Mouse (Mus musculus): ENCODE results near the gene Serpinh1.

Gene Serpinh1
- long read RNA-seq, experiment 1, transcript Serpinh1-201 (5 exons, 2,215 nt): major isoform, 8 of 26 reads
- long read RNA-seq, experiment 1, partial matches to known transcripts: 18 of 26 reads
- long read RNA-seq, experiment 1, other reads (novel, unspliced or antisense): 0 of 26 reads
- long read RNA-seq, experiment 2, transcript Serpinh1-201 (5 exons, 2,215 nt): major isoform, 21 of 35 reads
- long read RNA-seq, experiment 2, partial matches to known transcripts: 0 of 35 reads
- long read RNA-seq, experiment 2, other reads (novel, unspliced or antisense): 13 of 35 reads

GRCm38 (mm10) chr7:99352526-99353400 lies at the start of gene Serpinh1:
Serpinh1 (minus strand) TSS chr7:99353239.
- intact Hi-C loops (cut with DNase I): no loop called here

GRCm38 (mm10) chr7:99402477-99402876 lies 49.4 kb upstream of the Serpinh1 start:
- intact Hi-C loops (cut with DNase I): no loop called here

- intact Hi-C loops (cut with DNase I): no loop called here
Observed at GRCm38 (mm10) chr7:99401373-99401772, 48.3 kb upstream of the Serpinh1 start.

DNA sequence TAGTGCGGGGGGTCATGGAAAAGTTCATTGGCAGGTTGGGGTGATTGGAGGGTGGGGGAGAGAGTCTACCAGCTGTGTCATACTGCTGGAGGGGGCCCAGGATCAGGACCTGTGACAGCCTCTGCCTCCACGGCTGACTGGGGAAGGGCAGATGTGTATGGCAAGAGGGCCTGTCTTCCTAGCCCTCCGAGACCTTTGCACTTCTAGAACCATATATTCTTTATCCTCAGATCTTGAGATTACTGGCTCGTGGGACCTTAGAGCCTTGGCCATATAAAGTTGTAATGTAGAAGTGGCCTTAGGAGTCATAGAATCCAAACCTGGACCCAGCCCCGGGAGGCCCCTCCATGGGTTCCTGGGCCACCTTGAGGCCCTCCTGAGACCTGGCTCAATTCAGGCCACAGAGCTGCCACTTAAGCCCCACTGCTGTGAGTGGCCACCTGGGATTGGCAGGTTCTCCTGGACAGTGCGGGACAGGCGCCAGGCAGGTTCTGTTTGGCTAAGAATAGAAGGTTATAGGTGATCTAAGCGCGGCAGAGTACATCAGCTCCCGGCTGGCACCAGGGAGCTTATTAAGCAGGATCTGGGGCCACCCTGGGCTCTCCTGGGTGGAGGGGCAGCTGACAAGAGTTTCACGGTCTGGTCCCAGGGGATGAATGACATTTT lies 44.1 kb upstream of the Serpinh1 start:
- intact Hi-C loops (cut with DNase I): no loop called here

DNA sequence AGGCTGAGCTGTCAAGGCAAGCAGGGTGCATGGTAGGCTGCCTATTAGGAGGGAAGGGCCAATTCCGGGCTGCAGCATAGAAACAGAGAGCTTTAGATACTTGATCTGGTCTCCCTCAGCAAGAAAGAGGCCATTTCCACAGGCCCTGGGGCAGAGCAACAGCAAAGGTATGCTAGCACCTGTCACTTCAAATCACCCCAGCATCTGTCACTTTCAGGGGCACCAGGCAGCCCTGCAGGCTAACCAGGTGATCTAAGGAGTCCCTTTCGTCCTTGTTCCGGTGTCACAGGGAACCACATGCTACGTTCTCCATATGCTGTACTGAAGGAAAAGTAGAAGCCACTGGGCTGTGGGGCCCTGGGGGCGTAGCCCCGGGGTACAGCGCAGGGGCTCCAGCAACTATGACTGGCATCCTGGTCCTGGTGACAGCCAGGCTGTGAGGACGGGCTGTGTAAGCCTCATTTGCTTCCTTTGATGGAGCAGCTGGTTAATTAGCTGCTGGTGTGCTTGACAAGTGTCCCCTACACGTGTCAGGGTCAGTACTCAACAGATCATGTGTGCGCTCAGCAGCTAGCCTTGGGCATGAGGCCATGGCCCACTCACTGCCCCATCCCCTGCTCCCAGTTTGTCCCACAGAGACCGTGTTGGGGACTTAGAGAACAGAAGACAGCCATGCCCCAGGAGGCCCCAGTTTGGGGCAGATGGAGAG lies 43.0 kb upstream of the Serpinh1 start:
- intact Hi-C loops (cut with DNase I): no loop called here

GRCm38 (mm10) chr7:99395385-99395784 lies 42.3 kb upstream of the Serpinh1 start:
- intact Hi-C loops (cut with DNase I): no loop called here

DNA sequence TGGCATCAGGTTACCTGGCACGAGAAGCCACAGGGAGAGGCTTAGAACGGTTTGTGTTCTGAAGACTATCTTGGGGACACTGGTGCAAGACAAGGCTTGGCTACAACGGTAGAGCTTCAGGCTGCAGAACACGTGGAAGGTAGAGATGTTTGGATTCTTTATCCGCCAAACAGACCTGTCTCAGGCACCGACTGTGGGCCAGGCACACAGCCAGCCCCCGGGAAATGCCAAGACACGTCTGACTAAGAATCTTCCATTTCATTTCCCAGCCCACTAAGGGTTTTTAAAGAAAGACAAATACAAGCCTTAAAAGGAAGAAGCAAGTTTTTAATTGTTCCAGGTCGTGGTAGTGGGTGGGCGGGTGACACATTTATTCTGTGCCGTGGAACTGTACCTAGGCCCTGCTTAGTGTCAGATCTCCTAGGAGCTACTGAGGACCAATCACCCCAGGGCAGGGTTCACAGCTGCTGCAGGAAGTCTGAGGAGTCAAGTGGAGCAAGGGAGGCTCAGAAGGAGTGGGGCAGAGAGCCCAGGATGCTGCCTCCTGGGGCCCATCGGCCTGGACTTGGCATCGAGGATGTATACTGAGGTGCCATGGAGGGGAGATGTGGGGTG lies 40.8 kb upstream of the Serpinh1 start:
- intact Hi-C loops (cut with DNase I): no loop called here

- intact Hi-C loops (cut with DNase I): no loop called here
Observed at GRCm38 (mm10) chr7:99392696-99393095, 39.7 kb upstream of the Serpinh1 start.

DNA sequence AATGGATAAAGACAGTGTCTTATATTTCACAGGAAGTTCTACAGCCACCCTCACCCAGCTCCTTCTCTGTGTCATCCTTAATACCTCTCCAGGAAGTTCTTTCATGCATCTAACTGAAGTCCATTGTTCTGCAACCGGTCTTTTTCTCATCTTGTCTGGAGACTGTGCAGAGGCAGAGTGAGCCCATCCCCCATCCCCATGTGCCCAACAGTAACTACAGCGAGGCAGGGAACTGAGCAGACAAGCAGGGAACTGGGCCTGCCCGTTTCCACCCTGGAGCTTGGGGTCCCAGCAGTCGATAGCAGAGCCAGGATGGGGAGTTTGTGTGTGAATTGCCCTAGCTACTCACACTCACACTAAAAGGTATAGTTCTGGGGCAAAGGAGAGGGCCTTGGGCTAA lies 37.5 kb upstream of the Serpinh1 start:
- intact Hi-C loops (cut with DNase I): no loop called here

DNA sequence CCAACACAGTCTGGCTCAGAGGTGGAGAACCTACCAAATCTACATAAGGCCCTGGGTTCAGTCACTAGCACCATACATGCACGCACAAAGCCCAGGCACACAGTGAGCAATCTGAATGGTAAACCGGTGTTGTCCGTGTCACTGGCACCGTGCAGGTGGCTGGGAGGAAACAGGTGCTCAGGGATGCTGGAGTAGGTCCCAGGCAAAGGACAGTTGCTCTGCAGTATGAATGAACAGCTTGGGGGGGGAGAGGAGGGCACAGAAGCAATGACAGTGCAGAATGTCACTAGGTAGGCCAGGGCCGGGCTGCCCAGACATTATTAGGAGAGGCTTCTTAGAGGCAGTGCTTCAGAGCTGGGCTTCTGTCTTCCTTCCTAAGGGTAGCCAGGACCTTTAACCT lies 34.3 kb upstream of the Serpinh1 start:
- intact Hi-C loops (cut with DNase I): no loop called here

DNA sequence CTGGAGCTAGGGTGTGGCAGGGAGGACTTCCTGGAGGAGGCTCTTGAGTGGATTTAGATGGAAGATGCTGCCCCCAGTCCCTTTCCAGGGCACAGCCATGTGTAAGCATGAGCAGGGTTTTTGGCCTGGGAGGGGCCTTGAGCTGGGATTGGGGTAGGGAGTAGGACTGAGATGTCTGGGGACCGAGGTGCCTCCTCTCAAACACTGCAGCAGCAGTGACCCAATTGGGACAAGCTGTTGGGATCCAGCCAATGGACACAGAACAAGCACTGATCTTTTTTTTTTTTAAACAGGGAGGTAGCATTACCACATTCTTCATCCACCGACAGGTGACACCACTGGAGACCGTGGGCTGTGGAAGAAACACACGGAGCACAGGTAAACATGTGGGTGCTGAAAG lies 33.8 kb upstream of the Serpinh1 start:
- intact Hi-C loops (cut with DNase I): no loop called here

- intact Hi-C loops (cut with DNase I): no loop called here
Observed at GRCm38 (mm10) chr7:99386030-99386429, 33.0 kb upstream of the Serpinh1 start.

DNA sequence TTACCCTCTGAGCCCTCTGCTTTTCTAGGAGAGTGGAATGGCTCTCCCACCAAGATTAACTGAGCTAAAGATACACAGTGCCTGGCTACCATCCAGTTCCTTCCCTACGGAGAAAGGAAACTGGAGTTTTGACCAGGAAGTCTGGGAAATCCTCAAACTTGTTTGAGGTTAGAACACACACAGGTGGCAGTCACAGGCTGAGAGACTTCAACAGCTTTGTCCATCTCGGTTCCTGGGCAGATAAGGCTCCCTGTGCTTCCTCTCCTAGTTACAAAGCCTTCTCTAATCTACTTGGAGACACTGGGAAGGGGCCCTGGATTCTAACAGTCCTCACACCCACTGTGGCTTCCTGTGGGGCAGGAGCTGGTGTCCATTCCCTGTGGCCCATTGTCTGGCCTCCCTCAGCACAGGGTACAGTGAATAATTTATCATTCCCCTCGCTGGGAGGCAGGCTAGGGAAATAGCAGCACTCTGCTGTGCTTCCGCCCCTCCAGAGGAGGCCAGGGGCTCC lies 31.1 kb upstream of the Serpinh1 start:
- intact Hi-C loops (cut with DNase I): no loop called here

DNA sequence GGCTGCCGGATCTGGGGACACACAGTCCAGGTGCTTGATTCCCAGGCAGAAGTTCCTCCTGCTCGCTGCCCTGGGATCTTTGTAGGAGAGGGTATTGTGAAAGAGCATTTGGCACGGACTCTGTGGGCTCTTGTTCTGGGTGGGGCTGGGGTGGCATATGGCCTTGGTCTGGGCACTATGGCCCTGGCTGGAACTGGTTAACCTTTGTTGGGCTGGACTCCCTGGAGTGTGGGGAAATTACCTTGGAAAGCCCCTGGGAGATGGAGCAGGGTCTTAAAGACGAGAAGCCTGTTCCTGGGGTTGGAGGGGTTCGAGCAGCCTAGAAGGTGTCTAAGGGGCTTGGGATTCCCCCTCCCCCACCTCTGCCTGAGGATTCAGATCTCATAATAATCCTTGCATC lies 30.2 kb upstream of the Serpinh1 start:
- intact Hi-C loops (cut with DNase I): no loop called here

- intact Hi-C loops (cut with DNase I): no loop called here
Observed at GRCm38 (mm10) chr7:99382088-99383000, 29.3 kb upstream of the Serpinh1 start.

GRCm38 (mm10) chr7:99381214-99382087 lies 28.4 kb upstream of the Serpinh1 start, which contains the start of gene Gdpd5:
Gdpd5 (plus strand) TSS chr7:99381414.
- intact Hi-C loops (cut with DNase I): no loop called here

- intact Hi-C loops (cut with DNase I): no loop called here
Observed at GRCm38 (mm10) chr7:99380491-99381213, 27.6 kb upstream of the Serpinh1 start.

GRCm38 (mm10) chr7:99378870-99379269 lies 25.8 kb upstream of the Serpinh1 start:
- intact Hi-C loops (cut with DNase I): no loop called here

Measured in adrenal gland (tissue).